Mouse (Mus musculus) cerebellum, postnatal 25 days (tissue): Measurements from ENCODE around the gene Rundc3b.

Experiments used
- DNase-seq, 2 experiments: peaks; one replicate each; pipeline ENCODE4 v3.0.0; 2021; ENCODE audit warnings: mixed read lengths in 2 of 2

The Rundc3b gene

DNA sequence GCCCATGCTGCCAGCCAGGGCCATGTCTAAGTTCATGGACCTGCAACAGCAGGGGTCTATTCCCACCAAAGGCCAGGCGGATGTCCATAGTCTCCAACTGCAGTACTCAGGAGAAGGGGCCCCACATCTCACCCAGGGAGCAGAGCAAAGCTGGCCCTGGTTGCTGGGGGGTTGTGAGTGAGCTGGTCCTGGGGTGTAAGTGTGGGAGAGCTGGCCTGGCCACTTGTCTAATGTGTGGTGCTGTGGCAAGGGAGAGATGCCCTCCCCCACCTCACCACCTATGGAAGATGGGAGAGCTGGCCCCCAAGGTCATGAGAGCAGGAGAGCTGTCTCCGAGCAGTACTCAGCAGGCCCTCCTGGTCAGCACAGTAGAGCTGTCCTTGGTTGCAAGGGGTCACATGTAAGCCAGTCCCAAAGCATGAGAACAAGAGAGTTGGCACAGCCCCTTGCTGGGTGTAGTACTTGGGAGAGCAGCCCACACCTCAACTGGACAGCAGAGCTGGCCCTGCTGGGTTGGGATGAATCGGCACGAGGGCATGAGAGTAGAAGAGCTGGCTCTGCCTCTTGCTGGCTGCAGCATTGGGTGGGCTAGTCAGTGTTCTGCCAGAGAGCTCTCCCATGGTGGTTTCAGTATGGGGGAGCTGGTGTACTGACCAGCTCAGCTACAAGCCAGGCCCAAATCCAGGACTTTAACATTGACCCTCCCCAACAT, 134.6 kb downstream of the Rundc3b start:
- DNase-seq = no peak

DNA sequence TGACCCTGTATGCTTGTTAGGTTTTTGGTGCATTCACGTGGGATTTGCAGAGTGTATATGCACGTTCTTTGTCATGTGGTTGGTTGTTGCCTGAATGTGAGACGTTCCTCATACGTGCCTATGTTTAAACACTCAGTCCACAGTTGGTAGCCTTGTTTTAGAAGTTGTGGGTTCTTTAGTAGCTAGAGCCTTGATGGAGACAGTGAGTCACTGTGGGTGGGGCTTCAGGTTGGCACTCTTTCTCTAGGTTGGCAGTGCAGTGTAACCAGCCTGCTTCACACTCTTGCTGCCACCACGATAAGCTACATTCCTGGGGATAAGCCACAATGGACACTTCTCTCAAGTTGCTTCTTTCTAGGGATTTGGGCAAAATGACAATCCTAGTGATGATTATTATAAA, 166.2 kb downstream of the Rundc3b start:
- no peak for DNase-seq

DNA sequence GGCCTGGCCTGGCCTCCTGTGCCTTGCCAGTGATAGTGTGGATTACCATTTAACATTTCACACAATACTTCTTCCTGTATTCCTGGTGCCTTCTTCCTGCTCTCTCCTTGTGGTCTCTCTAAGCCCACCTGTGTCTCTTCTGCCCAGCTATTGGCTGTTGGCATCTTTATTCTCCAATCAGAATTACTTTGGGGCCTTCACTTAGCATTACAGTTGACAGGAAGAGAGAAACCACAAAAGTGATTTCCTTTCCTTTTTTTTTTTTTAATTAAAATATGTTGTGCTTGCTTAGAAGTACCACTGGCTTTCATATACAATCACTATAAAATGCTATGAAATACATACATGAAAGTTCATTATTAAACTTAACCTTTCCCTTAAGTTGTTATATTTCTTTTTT, 167.2 kb downstream of the Rundc3b start:
- no peak for DNase-seq
